Mouse (Mus musculus): Measurements from ENCODE around the gene Mettl25.

Mettl25 gene

DNA sequence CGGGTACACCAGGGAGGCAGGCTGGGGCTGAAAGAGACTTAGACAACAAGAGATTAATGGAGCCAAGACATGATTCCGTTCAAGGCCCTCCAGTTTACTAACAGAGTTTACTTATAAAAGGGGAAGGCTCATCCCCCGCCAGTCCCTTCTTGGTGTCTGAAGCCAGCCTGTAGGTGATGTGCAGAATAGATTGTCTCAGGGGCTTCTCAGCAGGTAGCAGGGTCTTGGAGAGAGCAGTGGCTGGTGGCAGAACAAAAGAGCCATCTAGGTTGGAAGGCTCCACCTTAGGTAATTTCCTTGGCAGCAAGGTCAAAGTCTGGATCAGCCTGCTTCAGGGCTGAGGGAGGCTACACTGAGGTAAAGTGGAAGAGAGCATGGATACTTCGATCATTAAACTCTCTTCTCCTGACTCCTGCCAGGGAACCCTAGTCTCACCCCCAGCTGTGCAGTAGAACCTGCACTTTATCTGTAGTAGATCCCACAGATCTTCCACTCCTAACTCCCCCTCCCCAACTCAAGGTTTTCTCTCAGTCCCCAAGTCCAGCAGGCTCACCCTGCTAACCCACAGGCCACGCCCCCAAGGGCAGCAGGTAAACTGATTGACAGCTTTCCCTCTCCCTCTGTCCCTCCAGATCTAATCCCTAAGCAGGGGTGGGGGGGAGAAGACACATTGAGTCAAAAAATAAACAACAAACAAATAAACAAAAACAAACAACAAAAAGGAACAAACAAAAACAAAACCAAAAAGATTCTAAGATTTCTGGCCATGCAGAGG lies 87.2 kb downstream of the Mettl25 start:
- no peak for DNase-seq (ENCODE audit: low spot score)

DNA sequence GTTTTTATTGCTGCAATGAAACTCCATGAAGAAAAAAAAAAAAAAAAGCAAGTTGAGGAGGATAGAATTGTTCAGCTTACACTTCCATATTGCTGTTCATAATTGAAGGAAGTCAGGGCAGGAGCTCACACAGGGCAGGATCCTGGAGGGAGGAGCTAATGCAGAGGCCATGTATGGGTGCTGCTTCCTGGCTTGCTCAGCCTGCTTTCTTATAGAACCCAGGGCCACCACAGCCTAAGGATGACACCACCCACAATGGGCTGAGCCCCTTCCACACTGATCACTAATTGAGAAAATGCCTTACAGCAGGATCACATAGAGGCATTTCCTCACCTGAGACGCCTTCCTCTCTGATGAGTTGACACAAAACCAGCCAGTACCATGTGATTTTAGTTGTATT lies 95.2 kb downstream of the Mettl25 start:
- DNase-seq (ENCODE audit: low spot score) = no peak

DNA sequence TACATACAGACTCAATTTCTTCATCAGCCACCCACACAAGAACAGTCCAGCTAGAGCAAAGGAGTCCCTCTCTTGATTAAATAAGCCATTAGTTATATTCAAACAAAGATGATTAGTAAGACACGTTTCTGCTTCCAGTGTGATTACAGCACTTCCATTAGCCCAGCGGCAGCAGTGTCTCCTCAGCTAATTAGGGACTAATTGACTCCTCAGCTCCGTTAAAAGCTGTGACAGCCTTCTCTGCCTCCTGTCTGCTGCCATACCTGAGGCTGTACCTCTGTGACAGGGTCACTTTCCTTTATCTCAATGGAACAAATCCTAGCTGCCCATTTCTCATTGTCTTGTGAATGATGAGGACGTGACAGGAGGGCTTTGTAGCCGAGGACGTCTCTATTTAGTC lies 99.4 kb downstream of the Mettl25 start:
- DNase-seq (ENCODE audit: low spot score) = no peak

DNA sequence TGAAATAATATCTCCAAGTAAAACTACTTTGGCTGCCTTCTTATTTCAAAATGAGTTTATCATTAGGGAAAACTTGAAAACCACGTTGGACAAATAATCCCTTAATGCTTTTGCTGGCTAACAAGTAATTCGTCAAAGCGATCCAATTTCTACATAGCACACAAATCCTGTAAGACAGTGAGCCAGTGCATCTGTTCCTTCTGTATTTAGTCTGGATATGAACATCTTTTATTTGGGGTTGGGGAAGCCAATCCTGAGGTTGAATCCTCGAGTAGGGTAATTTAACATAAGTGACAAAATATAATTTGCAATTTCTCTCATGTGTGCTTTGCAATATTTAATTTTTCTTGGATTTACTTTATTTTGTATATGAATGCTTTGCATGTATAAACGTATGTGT lies 102.2 kb downstream of the Mettl25 start:
- DNase-seq (ENCODE audit: low spot score) = no peak

DNA sequence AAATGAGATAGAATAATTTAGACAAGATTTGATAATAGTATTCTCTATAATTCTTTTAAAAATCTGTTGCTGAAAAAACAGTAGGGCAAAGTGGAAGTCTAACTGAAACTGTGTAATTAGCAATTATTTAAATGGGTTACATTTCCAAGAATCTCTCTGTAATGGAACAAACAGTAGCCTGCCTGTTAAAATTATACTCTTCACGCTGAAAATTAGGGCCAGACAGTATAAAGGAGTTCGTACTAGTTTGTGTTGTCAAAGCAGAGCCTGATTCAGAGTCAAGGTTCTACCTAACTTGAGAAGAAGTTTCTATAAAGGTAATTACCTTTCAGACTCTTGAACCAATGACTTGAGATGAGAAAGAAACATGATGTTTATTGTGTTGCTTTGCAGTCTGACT lies 113.4 kb downstream of the Mettl25 start:
- no peak for DNase-seq (ENCODE audit: low spot score)

DNA sequence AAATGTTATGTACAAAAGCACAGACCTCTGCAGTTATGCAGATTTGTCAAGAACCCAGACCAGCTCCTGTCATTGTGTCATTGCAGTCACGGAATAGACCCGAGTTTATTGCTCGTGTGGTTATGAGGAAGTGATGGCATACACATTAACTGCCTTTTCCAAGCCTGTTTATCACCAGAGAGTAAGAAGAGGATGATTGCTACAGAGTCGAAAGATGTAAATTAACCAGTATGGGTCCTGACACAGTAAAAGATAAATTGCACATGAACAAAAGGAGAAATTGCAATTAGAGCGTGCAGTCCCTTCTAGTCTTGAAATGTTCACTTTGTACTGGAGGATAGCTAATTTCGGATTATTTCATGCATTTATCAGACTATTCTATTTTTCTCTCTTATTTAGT lies 113.8 kb downstream of the Mettl25 start:
- DNase-seq (ENCODE audit: low spot score) = no peak

DNA sequence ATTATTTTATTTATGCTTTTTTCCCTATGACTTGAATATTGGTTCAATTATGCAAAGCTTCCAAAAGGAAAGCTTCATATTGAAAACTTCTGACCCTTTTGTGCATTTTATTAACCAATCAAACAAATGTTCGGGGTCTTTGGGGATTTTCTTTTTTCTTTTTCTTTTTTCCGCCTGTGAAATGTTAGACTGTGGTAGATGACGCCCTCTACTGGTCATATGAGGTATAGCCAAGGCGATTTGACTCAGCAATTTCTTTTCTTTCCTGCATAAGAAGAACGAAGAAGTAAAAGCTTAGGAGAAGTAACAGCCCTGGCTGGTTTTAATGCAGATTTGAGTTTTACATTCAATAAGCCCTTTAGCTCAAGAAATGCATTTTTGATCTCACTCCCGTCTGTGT lies 126.3 kb downstream of the Mettl25 start:
- peak; percentile 32 for DNase-seq (ENCODE audit: low spot score)

DNA sequence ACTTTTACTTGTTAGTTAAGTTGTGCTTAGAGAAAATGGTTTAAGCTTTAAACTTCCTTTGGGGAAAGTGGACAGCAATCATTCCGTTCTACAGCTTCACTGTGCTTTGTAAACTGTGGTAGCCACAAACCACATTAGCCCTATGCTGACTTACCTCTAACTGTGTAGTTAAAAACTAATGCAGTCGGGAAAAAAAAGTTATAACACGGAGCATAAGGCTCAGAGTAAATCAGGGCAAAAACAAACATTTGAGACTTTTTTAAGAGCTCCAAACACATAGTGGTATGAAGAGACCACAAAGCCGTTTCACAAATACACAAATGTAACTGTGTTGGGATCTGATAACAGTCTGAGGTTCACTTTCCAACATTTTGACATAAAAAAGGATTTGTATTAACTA lies 126.8 kb downstream of the Mettl25 start:
- no peak for DNase-seq (ENCODE audit: low spot score)

DNA sequence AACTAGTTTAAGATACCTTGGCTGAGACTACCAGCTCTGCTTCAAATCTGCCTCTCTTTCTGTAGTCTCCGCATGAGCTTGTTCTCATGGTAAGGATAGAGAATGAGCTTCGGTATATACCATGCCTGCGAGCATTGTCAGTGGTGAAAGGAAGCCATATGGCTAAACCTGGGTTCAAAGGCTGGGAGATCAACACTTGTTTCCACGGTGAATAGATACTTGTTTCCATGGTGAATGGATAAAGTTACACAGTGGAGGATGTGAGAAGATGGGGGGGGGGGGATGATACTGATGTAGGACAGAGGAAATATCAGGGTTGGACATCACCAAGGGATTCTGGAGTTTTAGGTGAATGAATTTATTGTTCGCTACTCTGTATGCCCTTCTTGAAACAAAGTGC lies 128.0 kb downstream of the Mettl25 start:
- no peak for DNase-seq (ENCODE audit: low spot score)
